Mouse (Mus musculus): ENCODE results near the gene Fcrl5. TPM values are rescaled to one million over a fixed set of nuclear protein-coding genes. Genes with fewer than 3 reads are reported as not detected.

The Fcrl5 gene
- not detected in 2 replicates for polyA plus RNA-seq (2021; fragmentation: Nextera tagmentation)
- long read RNA-seq, experiment 1: 0 reads
- long read RNA-seq, experiment 2: 0 reads

GRCm38 (mm10) chr3:87435479-87435878 lies at the start of gene Fcrl5:
Gene Fcrl5 (plus strand): TSS chr3:87435773.

GRCm38 (mm10) chr3:87525043-87525836 lies 89.7 kb downstream of the Fcrl5 start, which contains the start of gene Etv3:
Gene Etv3 (plus strand): TSS chr3:87525407.

Other genes starting within 250 kb of the Fcrl5 start
- gene Fcrls, start 172.0 kb upstream of the Fcrl5 start, polyA plus RNA-seq (2021; fragmentation: Nextera tagmentation): 33.0 and 36.5 TPM in 2 replicates
- not detected in 2 replicates for gene Cd5l, start 77.9 kb upstream of the Fcrl5 start, polyA plus RNA-seq (2021; fragmentation: Nextera tagmentation)
- gene Fcrl1, start 59.4 kb upstream of the Fcrl5 start, polyA plus RNA-seq (2021; fragmentation: Nextera tagmentation): 0.43 and 0.68 TPM in 2 replicates
- 1.8 and 2.1 TPM in 2 replicates for gene Etv3, start 89.6 kb downstream of the Fcrl5 start, polyA plus RNA-seq (2021; fragmentation: Nextera tagmentation)
- gene Arhgef11, start 181.8 kb downstream of the Fcrl5 start, polyA plus RNA-seq (2021; fragmentation: Nextera tagmentation): 4.9 and 5.6 TPM in 2 replicates

All from layer of hippocampus, adult 6 months (tissue).